Mouse (Mus musculus) cerebellum, adult 2 months (tissue): ENCODE data around the gene H2al1c.
"Not testable (repeated sequence)": the region's sequence is repeated elsewhere in the genome, so short reads cannot be mapped to it uniquely, and the experiment has no call there.

Experiments used
- CTCF ChIP-seq: fragments of 200-500 bp; IDR thresholded peaks from 2 replicates; pipeline ENCODE4 v1.5.1; 2011; ENCODE audit warnings: low read depth, mild to moderate bottlenecking, control low read depth, low read length, moderate library complexity, borderline replicate concordance; ENCODE audit not compliant: insufficient read depth
- POLR2A ChIP-seq: fragments of 200-500 bp; IDR thresholded peaks from 2 replicates; pipeline ENCODE4 v1.6.1; 2011; ENCODE audit warnings: low read length, control low read depth, borderline replicate concordance; ENCODE audit not compliant: insufficient read depth

- TF ChIP-seq CTCF, POLR2A: not testable (repeated sequence)
Measured at GRCm38 (mm10) chrX:11311634-11312033, 6.2 kb downstream of the H2al1c start, which contains the start of gene H2al1e.
